Mouse (Mus musculus) forelimb bud, embryonic 11.5 days (tissue): Measurements from ENCODE around the gene Higd1a.

Experiments used
- DNase-seq: peaks from one replicate; pipeline ENCODE4 v3.0.0-alpha.2; 2012; ENCODE audit warnings: low read depth, low spot score

Gene Higd1a

DNA sequence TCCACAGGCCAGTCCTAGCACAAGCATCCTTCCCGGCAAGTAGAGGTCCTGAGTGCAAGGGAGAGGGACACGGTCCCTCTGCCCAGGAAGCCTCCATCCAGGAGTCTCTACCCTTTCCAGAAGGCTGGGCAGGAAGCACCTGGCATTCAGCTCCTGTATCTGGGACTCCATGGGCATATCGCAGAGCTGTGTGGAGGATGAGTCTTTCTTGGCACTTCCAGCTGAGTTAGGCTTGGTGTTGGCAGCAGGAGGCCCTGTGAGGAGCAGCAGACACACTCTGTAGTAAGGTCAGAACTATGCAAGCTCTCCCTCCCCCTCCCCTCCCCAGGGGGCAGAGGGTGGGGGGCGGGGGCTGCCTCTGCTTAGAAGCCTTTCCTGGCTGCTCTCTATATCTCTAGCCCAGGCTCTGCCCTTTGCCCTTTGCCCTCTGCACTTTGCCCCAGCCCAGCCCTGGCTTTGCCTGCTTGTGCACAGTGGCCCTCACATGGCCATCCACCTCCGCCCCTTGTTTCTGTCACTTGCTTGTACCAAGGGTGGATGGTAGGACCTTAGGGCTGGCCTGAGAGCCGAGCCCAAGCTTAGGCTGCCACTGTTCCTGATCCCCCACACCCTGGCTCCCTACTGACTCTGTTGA is 59.2 kb downstream of the Higd1a start:
- DNase-seq, result no peak
